Mouse (Mus musculus) left cerebral cortex, adult 9 months (tissue): ENCODE measurements at regions not wholly inside any gene's neighbourhood (a gene's known extent, or its start where the extent isn't known, plus 50 kb on each side); places are given as distances from the start of the nearest gene placed in this dataset.
A peak's percentile ranks its signal among the peaks of the same experiment; 100 is the strongest.

Experiments
- DNase-seq, 2 experiments: peaks; one replicate each; pipeline ENCODE4 v3.0.0; 2022; ENCODE audit warnings: low spot score in 2 of 2

DNA sequence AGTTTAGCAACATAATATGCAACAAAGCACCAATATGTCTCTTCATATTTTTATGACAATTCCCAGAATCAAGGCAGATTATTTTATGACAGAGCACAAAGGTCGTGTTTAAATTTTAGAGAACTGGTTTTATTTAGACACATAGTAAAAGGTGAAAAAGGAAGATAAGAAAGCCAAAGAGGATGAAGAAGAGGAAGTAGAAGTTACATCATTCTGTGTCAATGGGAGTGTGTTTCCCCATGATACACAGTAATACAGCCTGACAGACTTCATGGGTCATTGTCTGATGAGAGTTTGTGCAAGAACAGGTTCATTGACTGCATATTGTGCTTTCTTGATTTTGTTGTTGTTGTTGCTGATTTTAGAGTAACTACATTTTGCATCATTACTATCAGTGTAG is 1053.7 kb upstream of the Adgrl3 start:
- DNase-seq, result no peak

DNA sequence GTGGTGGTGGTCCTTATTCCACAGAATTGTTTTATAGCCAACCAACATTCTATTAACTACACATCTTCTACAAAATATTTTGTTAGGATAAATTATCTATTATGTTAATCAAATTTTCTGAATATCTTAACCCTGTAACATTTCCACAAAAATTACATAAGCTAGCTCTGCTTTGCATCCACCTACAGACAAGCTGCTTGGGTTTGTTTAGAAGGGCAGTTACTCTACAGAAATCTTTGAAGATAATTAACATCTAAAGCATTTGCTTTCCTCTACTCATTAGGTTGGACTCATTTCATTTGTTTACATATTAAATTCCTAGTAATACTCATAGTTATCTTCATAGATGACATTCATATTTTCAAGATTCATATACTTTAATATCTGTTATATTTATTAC is 1014.5 kb upstream of the Adgrl3 start:
- DNase-seq, result no peak

DNA sequence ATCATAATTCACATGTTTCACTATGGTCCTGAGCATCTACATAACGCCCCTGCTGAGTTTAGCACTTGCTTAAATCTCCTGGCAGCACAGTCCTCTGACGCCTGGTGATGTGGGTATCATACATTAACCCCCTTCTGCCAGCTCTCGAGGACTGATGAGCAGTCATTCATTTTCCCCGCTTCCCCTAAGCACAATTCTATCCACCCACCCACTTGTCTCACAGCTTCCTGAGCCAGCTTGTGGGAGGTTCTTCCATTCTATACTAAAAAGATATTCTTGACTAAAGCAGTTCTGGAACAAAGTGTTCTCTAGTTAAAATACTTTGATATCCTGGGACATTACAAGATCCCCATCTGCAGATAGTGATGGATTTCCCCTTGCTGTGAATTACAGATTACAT is 981.1 kb upstream of the Adgrl3 start:
- DNase-seq, result peak; percentile 53 to 62

DNA sequence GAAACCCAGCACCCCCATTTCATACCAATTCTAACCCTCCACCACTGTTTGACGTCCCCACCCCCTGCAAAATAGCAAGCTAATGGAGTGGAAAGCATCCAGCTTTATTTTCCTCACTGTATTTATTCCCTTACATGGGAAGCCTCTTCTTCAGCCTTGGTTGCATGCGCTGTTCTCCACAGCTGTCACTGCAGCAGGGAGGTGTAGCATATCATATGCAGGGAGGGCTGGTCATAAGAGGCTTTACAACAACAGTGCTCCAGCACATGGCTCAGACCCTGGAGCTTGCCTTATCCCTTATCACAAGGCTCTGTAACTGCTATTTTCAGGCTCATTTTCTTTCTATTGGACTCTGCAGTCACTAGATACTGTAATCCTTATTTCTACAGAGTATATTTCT is 980.5 kb upstream of the Adgrl3 start:
- no peak for DNase-seq
